Mouse (Mus musculus): ENCODE results near the gene Myo1b. TPM values are rescaled to one million over a fixed set of nuclear protein-coding genes. Genes with fewer than 3 reads are reported as not detected.

Gene Myo1b
- total RNA-seq, 2 experiments from 2014 or later, result not detected

DNA sequence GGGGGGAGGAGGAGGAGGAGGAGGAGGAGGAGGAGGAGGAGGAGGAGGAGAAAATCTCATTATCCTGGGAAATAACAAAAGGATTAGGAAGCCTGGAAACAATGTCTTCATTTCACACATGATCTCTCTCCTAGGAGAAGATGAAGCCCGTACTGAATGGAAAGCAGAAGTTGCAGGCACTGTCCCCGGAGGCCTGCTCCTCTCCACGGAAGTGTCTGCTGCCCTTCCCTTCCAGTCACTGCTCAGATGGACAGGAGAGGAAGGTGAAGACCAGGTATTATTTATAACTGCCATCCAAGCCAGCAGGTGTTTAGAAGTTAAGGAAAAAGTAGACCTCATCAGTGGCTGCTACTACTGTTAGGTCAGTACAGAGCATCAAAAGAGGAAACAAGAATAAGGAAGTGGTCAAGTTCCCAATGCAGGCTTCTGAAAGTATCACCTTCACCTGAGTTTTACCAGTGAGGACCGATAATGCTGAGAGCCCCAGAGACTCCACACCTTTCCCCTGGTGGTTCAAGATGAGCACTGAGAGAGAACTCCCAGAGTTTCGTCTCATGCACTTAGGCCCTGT lies 110.7 kb downstream of the Myo1b start:
- no peak for ATAC-seq (replicated peaks; ENCODE audit: low FRiP score, poor library complexity, severe bottlenecking)

DNA sequence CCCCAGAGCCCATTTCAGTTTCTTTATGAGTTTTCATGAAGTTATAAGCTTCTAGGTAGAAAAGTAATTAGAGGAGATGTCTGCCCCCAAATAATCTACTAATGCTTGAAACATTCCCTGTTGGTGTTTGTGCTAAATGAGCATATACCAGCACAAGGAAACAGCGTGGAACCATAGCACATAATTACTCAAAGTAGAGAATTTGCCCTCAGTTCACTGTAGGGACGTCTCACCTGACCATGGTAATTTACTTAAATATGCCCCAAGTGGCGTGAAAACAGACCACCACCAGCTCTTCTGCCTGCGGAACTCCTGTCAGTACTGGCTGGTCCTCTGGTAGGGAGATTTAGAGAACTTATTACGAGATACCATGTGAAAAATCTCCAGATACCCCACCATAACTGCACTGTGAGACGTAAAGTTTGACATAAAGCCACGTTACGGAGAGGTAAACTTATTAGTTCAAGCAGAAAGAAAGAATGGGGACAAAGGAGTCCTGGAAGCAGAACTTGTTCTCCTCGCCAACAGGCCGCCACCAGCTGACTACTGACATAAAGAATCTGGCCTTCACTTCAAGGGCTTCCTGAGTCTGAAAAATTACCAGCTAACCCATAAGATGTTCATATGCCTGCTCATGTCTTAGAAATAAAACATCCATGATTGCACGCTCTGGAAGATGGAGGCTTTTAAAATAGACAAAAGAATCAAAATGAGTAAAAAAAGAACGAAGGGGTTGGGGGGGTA lies 111.4 kb downstream of the Myo1b start:
- no peak for ATAC-seq (replicated peaks; ENCODE audit: low FRiP score, poor library complexity, severe bottlenecking)

DNA sequence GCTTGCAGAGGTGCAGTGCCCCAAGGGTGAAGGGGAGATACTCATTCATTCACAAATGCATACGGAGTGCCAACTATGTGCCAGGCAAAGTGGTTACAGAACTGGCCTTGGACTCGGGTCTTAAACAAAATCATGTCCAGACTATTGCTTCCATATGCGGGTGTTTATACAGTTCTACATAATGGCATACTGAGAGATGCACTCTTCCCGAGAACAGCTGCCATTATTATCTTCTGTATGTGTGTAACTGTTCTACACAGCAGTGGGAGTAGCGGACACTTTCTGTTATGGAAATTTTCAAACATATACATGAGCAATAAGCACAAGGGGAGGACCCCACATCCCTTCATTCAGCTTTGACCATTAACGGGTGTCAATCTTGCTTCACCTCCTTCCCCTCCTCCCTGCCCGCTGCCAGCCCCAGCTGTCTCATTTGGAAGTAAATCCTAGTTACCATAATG lies 117.8 kb downstream of the Myo1b start:
- no peak for ATAC-seq (replicated peaks; ENCODE audit: low FRiP score, poor library complexity, severe bottlenecking)

DNA sequence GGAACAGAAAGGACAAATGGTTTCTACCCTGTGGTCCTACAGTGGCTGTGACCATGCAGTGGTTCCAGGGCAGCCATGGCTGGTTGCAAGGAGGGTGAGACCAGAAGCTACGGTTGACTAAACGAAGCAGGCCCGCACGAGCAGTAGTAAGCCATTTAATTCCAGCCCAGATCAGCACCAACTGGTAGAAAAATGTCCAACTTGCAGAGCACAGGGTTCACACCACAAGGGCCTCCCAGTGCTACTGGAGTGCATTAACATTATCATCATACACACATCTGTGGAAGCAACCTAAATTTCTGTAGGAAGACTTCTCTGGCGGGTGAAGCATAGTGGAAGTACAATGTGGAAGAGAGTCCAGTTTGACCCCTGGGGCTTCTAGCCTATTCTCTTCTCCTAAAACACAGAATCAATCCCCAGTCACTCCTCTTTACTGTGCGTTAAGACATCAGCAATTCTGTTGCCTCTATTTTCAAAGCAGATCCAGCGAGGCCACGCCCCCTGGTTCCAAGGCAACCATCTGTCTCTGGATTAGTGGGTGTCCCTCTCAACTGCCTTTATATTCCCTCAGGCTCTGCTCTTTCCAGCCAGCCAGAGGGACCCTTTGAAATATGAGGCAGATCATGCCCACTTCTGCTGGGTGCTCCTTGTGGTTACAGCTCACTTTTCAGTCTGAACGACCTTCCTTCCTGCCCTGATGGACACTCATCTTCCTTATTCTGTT lies 120.1 kb downstream of the Myo1b start:
- no peak for ATAC-seq (replicated peaks; ENCODE audit: low FRiP score, poor library complexity, severe bottlenecking)

DNA sequence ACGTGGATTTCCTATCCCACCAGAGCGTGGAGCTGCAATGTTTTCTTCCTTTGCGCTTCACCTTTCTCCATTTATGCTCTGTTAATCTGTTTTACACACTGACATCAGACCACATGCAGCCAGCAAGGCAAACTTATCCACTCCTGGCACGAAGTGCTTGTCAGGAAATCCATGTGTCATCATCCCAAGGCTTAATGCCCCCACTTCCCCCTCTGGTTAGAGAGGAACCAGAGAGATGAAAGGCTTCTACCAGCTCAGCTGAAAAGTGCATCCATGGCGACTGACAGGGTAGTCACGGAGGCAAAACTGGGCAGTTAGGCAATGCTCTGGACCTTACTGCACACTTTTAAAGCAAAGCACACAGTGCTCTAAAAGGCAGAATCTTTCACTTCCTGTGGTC lies 126.6 kb downstream of the Myo1b start:
- no peak for ATAC-seq (replicated peaks; ENCODE audit: low FRiP score, poor library complexity, severe bottlenecking)

DNA sequence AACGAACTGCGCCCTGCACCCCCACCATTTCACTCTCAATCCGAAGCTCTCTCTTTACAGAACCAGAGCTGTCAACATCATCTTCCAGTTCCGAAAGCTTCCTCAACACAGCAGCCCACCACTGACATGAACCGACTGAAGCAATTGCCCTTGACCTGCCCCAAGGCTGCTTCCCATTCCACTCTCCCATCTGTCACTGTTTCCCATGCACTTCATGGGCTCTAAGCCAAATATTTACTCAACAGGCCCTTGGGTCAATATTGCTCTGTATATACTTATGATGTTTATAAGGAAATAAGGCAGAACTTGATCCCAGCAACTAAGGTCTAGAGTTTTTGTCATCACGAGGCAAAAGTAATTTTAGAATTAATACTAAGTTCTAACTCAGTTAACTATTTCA lies 133.8 kb downstream of the Myo1b start:
- ATAC-seq (replicated peaks; ENCODE audit: low FRiP score, poor library complexity, severe bottlenecking), result no peak

DNA sequence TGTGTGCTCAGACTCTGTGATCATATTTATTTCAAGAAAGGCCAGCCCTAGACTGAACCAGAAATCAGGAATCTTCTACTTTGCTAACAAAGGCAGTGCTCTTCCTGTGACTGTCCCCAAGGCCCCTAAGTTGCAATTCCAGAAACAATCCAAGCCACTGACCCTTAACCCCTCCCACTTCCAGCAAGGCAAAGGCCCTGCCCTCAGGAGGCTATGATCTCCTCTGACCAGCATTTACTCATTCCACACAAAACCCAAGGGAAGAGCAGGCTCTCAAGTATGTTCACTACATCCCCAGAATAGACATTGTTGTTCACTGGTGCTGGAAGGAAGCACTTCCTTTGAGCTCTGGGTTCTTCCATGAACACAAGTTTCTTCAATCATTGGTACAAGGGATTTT lies 135.5 kb downstream of the Myo1b start:
- ATAC-seq (replicated peaks; ENCODE audit: low FRiP score, poor library complexity, severe bottlenecking), result no peak

DNA sequence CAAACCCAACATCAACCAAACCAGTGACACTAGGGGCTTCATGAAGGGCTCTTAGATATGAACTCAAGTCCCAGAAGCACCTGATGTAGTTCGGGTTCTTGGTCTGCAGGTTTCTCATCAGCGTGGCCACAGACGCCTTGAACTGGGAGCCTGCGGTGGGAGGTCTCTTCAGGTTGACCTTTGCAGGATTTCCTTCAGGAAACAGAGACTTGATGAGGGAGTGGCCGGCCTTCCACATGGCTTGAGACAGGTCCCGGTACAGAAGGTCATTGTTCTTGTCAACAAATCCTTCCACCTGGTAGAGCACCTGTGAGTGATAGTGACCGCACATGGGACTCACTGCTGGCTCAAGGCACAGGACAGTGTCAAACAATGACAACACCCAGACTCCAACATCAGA lies 137.6 kb downstream of the Myo1b start:
- ATAC-seq (replicated peaks; ENCODE audit: low FRiP score, poor library complexity, severe bottlenecking), result no peak

DNA sequence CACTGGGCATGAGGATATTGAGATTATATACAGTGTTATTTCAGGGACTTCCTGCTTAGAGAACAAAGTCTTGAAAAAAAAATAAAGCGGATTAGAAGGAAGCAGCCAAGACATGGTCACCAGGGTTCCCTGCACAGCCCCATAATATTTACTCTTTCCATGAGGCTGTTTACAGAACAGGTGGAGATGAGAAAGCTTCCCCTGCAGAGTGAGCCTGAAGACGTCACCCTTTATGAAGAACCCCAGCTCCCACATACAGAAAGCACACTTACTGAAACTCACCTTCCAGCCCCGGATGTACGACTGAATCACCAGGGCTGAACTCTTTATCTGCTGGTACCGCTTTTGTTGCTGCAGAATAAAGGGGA lies 145.4 kb downstream of the Myo1b start:
- ATAC-seq (replicated peaks; ENCODE audit: low FRiP score, poor library complexity, severe bottlenecking), result no peak

DNA sequence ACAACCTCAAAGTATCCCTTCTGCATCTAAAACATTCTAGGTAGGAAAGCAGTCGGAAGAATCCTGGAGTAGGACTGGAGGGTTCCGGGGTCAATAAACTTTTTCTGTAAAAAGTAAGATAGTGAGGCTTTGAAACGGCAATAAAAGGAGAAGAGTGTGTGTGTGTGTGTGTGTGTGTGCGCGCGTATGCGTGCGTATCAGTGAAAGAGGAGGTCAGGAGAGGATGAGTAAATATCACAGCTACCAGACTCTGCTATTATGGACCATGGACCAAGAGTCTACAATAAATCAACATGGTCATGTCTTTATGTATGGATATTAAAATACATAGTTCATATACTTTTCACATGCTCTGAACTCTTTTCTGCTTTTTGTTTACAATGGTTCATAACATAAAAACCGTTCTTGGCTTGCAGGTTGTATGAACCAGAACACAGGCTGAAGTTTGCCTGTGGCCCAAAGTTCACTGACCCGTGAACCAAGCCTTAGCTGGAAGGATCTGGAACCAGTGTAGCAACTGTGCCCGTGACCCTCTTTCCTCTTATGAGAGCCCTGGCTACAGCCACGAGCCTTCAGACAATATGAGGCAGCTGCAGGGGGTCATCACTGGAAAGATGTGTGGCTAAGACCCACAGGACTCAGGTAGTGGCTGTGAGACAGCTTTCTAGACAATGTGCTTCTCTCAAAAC lies 145.9 kb downstream of the Myo1b start:
- ATAC-seq (replicated peaks; ENCODE audit: low FRiP score, poor library complexity, severe bottlenecking), result no peak

DNA sequence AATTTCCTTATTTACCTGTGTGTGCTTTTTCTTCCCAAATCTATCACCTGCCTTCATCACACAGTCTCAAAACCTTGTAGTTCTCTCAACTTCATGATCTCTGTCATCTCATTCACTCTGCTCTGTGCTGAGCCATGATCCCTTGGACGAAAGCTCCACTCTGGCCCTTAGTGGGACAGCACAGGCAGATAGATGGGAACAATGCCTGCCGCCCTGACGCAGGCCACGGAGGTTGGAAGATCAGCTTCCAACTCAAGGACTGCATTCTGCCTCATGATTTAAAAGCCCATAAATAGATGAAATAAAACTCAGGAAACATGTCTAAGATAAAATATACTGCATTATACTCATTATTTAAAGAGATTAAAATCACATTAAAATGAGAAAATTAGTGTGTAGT lies 149.6 kb downstream of the Myo1b start:
- ATAC-seq (replicated peaks; ENCODE audit: low FRiP score, poor library complexity, severe bottlenecking), result no peak

DNA sequence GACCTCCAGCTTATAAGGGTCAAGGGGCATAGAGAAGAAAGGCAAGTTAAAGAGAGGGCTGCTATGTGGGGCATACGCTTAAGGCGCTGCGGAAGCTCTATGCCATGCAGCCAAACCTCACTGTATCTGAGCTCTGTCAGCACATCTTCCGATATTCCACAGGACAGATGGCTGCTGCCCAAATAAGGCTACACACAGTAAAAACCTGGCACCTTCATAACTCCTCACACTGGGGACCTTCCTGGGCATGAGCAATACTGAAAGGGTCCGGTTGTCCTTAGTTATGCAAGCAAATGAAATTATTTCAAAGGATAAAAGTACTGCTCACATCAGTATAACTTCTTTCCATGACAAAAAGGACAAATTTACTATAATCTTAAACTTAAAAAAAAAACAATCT lies 150.7 kb downstream of the Myo1b start:
- ATAC-seq (replicated peaks; ENCODE audit: low FRiP score, poor library complexity, severe bottlenecking), result no peak

DNA sequence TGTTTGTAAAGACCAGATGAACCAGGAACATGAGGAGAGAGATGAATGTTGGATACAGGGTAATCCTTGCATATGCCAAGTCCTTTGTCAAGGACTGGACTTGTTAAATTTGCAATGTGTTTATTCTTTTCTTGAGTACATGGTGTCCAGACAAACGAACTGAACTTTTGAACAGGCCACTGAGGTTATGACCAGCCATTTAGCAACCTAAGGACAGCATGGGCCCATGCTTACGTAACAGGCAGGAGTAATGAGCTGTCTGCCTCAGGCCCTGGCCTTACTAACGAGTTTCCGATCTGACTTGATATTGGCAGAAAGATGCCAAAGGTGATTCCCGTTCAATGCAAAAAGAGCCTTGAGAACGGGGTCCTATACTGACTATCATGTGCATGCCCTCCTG lies 156.2 kb downstream of the Myo1b start:
- no peak for ATAC-seq (replicated peaks; ENCODE audit: low FRiP score, poor library complexity, severe bottlenecking)

DNA sequence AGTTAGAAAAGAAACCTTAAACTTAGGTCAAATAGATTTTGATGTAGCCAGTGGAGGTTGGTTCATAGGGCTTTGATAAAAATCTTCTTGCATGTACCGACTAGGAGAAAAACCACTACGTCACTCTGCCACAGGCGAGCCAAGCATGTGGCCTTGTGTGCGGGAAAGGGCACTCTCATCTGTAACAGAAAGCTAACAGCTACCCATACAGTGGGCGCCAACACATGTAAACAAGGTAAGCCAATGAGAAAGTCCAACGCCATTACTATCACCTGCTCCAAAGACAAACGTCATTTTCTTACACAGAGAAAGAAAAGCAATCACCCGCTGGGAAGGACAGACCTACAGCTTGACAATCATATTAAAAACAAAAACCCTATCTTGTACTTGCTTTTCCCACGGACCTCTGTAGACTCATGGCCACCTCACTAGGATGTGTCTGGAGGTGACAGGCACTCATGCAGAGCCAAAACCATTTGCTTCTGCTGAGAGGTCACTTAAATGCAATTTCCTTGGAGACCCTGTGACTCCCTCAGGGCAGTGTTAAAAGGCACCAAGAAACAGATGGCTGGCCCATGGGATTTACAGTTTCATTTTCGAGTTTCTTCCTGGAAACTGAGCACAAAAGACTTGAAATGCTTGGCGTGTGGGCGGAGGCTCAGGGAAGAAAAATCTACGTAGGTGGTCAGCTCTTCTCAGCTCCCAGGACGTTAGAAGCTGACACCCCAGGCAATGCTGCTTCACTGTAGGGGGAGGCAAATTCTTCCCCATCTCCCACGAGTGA lies 157.4 kb downstream of the Myo1b start:
- no peak for ATAC-seq (replicated peaks; ENCODE audit: low FRiP score, poor library complexity, severe bottlenecking)

DNA sequence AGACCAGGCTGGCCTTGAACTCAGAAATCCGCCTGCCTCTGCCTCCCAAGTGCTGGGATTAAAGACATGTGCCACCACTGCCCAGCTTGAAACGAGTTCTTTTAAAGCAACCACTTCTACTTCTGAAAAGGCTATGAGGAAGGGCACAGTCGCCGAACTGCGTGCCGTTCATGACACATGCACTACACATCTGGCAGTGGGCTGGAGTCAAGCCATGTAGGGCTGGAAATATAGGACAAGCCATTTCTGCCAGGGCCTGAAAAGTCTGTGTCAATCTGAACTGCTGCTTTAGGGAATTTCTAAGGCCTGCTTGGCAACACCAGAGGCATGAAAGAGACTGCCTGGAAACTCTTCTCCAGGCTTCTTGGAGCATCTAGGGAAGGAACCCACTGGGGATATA lies 162.2 kb downstream of the Myo1b start:
- ATAC-seq (replicated peaks; ENCODE audit: low FRiP score, poor library complexity, severe bottlenecking), result no peak

DNA sequence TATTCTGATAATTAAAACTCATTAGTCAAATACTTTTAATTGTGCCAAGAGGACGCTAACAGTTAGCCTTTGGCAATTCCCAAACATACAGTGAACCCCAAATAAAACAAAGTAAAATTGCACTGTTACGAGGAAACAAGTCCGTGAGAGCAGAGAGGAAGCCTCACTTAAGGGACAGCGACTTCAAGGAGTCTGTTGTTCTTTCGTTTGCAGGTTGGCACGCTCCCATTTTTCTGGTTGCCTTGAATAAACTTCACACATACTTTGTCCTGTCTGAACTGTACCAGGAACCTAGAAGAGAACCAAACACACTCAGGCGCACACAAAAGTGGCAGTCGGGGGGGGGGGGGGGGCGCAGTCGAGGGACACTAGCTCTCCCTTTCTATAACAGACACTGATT lies 164.9 kb downstream of the Myo1b start:
- ATAC-seq (replicated peaks; ENCODE audit: low FRiP score, poor library complexity, severe bottlenecking), result no peak

DNA sequence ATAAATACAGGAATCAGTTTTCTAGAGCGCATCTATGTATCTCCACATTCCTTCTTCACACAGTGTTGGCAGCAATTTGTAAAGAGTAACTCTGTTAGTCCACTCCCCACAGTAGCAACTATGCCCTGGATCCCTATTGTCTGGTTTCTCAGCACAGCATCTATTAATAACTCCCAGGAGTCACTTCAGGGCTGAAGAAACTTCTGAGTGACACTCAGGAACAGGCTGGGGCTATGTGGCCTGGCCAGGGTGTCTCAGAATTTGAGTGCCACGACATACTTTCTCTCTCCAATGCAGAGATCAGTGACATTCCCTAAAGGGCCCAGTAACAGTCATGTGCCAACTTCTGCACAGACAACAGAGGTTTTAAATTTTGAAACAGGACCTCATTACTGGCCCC lies 167.6 kb downstream of the Myo1b start:
- no peak for ATAC-seq (replicated peaks; ENCODE audit: low FRiP score, poor library complexity, severe bottlenecking)

DNA sequence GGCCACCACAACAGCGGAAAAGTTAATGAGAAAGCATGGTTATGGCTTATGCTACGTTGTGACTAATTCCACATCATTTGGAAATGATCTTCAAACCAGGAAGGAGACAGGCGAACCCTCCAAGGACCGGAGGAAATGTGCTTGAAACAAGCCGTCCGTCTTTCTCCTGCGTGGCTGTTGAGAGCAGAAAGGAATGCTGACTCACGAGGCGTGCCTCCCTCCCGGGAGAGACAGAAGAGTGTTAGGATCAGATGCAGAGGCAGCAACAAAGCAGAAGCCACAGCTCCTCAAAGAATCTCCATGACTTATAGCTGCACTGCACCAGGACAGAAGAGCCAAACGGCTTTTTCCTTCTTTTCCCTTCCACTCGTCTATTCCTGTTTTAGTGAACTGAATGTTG lies 168.4 kb downstream of the Myo1b start:
- ATAC-seq (replicated peaks; ENCODE audit: low FRiP score, poor library complexity, severe bottlenecking), result no peak

DNA sequence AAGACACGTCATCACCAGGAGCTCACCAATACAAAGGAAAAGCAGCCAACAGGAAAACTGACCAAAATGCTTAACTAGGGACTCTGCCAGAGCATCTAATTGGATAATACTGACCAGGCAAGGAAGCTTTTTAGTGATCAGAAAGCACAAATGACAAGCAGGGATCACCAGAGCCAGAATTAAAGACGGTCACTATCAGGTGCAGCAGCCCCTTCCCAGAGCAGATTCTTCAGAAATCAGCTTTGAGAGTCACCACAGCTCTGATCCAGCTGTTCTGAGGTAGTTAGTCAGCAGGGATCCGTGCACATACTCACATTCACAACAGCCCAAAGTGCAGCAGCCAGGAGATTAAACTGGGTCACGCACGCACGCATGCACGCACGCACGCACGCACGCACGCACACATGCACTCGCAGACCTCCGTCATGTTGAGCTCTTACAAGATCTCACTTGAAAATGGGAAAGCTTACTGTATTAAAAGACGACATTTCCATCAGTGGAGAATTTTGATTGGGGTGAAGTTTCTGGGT lies 169.1 kb downstream of the Myo1b start:
- ATAC-seq (replicated peaks; ENCODE audit: low FRiP score, poor library complexity, severe bottlenecking), result no peak
